Mouse (Mus musculus) lung, postnatal 4 days (tissue): ENCODE measurements around the gene Noc3l.

Source experiments
- DNase-seq, 2 experiments: peaks; one replicate each; pipeline ENCODE4 v3.0.0; 2021

The Noc3l gene

DNA sequence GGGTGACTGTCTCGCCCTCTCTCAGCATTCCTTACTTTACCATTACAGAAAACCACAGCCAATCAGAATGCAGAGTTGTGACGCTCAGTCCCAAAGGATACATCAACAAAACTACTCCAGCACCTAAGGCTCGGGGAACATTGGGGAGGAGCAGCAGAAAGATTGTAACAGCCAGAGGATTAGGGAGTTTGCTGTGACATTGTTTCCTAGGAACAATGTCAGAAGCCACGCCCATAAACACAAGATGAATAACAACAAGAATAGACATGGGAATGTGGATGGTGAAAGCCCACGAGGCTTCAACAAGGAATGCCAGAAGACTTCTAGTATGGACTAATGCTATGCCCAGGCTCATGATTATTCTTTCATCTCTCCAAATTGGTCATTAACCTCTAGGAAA is 61.0 kb downstream of the Noc3l start:
- DNase-seq, result no peak

DNA sequence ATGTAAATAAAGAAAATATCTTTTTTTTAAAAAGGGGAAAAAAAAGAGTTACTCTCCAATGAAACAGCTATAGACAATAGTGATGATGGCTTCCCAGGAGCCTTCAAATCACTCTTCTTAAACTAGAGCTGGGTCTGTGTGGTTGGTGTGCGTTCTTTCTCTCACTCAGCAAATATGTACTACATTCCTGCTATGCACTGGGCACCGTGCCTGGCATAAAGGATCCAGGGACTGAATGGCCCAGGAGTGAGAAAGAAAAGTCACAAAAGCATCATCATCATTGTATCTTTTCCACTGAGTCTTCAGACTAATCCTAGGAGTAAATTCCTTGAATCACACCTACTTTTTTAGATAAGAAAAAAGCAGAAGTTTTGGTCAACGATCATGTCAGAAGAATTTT is 61.9 kb downstream of the Noc3l start:
- DNase-seq, result no peak

DNA sequence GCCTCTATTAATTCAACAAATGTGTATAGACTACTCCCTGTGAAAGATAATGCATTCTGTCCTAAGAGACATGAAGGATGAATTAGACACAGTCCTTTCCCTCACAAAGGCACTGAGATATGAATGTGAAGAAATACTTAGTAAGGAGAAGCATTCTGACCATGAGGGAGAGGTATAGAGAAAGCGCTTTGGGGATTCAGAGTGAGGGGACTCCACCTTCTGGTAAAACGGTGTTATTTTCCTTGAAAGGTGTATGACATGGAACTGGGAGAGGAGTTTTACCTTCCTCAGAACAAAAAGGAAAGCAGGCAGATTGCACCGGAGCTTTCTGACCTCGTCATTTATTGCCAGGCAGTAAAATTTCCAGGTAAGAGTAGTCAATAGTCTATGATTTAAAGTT is 68.8 kb downstream of the Noc3l start:
- no peak for DNase-seq

DNA sequence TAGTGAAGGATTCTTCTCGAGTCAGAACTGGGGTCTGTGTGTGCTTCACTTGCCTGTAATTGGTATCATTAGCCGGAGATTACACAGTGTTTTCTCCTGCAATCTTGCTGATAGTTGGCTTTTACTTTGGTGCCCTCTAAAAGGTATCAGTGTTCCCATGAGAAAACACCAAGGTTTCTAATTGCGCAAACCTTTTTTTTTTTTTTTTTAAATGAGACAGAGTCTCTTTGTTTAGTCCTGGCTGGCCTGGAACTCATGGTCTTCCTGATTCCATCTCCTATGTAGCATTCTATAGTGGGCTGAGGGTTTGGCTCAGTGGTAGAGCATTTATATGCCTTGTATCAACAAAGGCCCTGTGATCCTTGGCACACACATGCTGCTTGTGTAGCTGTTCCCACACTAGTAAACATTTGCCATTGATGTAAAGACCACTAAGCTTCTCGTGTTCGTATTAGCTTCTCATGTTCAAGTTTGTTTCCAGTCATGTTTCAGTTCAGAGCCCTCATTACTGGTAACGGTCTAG is 72.5 kb downstream of the Noc3l start:
- no peak for DNase-seq

DNA sequence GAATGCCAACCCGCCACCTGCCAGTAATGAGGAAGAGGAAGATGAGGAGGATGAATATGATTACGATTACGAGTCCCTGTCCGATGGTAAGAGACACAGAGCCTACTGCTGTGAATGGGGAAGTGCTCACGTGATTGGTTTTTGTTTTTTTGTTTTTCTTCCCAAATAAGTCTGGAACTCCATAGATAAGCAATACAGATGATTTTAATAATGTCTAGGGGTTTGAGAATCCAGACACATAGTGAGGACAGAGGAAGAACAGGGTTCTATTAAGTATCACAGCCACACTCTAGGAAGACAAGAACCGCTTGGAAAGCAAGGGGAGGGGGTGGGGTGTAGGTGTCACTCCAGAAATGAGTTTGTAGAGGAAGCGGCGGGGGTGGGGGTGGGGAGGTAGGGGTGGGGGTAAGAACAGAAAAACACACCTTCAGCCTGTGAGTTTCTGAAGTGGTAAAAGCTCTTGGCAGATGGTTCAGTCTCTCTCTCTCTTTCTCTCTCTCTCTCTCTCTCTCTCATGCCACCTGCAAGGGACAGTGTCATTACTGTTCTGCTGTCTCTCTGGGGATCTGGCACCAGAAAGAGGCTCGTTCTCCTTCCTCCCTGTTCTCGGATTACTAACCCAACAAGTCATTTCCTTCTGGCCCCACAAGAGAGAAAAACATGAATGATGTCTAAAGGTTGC is 73.1 kb downstream of the Noc3l start:
- no peak for DNase-seq

DNA sequence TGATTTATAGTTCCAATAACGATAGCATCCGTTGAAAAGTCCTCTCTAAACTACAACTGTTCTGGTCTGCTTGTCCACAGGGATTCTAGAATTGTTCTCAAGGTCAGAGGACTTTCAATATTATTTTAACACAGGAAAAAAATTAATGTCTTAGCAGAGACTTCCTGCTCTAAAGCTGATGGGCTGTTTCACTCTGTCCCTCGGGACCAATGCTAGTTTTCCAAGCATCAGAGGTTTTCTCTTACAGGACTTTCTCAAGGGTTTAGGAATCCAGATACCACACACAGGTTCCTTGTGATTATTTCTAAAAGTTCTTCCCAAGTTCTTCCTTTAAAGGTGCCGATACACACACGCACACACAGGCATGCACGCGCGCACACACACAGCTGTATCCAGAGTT is 74.5 kb downstream of the Noc3l start:
- DNase-seq, result no peak
